Comparison of ENCODE assay signal across 8 mouse cellular contexts in genomic region chr17:23199856-23200255, GRCm38 (mm10). TPM values are rescaled to one million over a fixed set of nuclear protein-coding genes. Genes with fewer than 3 reads are reported as not detected.
DNase-seq lines count a peak whose midpoint lies in the region; ATAC-seq and TF ChIP-seq lines count a peak whose summit lies in the region.
"Not testable (repeated sequence)": the region's sequence is repeated elsewhere in the genome, so short reads cannot be mapped to it uniquely, and the experiment has no call there.

No protein-coding gene starts in this region.

- in situ Hi-C loops in CH12.LX (cut with MboI; ENCODE audit: low pct_ligation_motif_present, low pct_unique_long_range_greater_than_20kb, low sequenced_read_pairs): loop anchor here (25.0 kb wide), 1 partner anchor 338 kb away; the partner anchor contains the start of gene Zfp945

- not testable (repeated sequence) for DNase-seq in CH12.LX (ENCODE audit: extremely low read depth)
- DNase-seq in ZHBTc4 (ENCODE audit: low read depth, low spot score): peak; percentile 43
- peak; percentile 12 for DNase-seq in forelimb bud, embryonic 11.5 days (ENCODE audit: low read depth, low spot score)
- peak; percentile 67 for DNase-seq in induced T-regulatory cell, adult 2 months (ENCODE audit: low read depth)
- DNase-seq in limb, embryonic 11.5 days (ENCODE audit: low spot score): peak; percentile 31
- peak; percentile 11 for DNase-seq in mesoderm, embryonic 11.5 days (ENCODE audit: low read depth, low spot score)
- DNase-seq in thymus, adult 2 months: peak; percentile 8

- TF ChIP-seq POLR2A in CH12.LX (IDR thresholded peaks at IDR 0.05; ENCODE audit: low read depth, low read length); thymus, adult 2 months (IDR thresholded peaks at IDR 0.05; ENCODE audit: control insufficient read depth, extremely low read depth, insufficient read depth, low read length, poor library complexity): not testable (repeated sequence)

- not testable (repeated sequence) for H3K9me3 ChIP-seq in CH12.LX (replicated peaks; ENCODE audit: low read length); limb, embryonic 11.5 days (ENCODE audit: control insufficient read depth, low read length)

- not testable (repeated sequence) for H3K27ac ChIP-seq in CH12.LX (ENCODE audit: insufficient read depth, low read depth); limb, embryonic 11.5 days (replicated peaks; ENCODE audit: low read depth, low read length); thymus, adult 2 months (ENCODE audit: control insufficient read depth, insufficient read depth, low read length)

- dilution Hi-C loops in CH12.LX (cut with MboI; ENCODE audit: extremely low pct_ligation_motif_present, extremely low pct_unique_long_range_greater_than_20kb, low sequenced_read_pairs): not testable (repeated sequence)

- H3K4me2 ChIP-seq in CH12.LX (ENCODE audit: insufficient read depth, low read depth, poor library complexity, severe bottlenecking); limb, embryonic 11.5 days (ENCODE audit: low read depth, severe bottlenecking): not testable (repeated sequence)

- H3K36me3 ChIP-seq in CH12.LX (replicated peaks in 1 of 2; ENCODE audit: control insufficient read depth in 1 of 2, insufficient read depth in 1 of 2, low read length in 1 of 2); limb, embryonic 11.5 days (ENCODE audit: control insufficient read depth, insufficient read depth, low read length); thymus, adult 2 months (ENCODE audit: control insufficient read depth, insufficient read depth, low read length): not testable (repeated sequence)

- TF ChIP-seq EP300 in CH12.LX (IDR thresholded peaks at IDR 0.05; ENCODE audit: low read length): not testable (repeated sequence)

- TF ChIP-seq CTCF in CH12.LX (conservative IDR thresholded peaks at IDR 0.05 in 1 of 2, IDR thresholded peaks at IDR 0.05 in 1 of 2; ENCODE audit: low read depth in 2 of 2, low read length in 2 of 2): peak; percentile 17 to 58; a peak in 3 of 4 replicates
- TF ChIP-seq CTCF in thymus, adult 2 months (IDR thresholded peaks at IDR 0.05; ENCODE audit: borderline replicate concordance, control insufficient read depth, extremely low read depth, insufficient read depth, low read length, poor library complexity): not testable (repeated sequence)

- not testable (repeated sequence) for H3K79me2 ChIP-seq in CH12.LX (replicated peaks; ENCODE audit: control insufficient read depth, extremely low read depth, insufficient read depth, poor library complexity, severe bottlenecking)

- peak; percentile 52 for TF ChIP-seq RAD21 in CH12.LX (IDR thresholded peaks at IDR 0.05; ENCODE audit: low read depth, low read length)

- H3K4me1 ChIP-seq in CH12.LX (ENCODE audit: control insufficient read depth in 1 of 2, insufficient read depth in 2 of 2); limb, embryonic 11.5 days (ENCODE audit: control insufficient read depth, insufficient read depth, low read length); thymus, adult 2 months (replicated peaks; ENCODE audit: control insufficient read depth, insufficient read depth, low read length): not testable (repeated sequence)

- not testable (repeated sequence) for H3K27me3 ChIP-seq in CH12.LX (replicated peaks); limb, embryonic 11.5 days (ENCODE audit: control insufficient read depth, insufficient read depth, low read length); thymus, adult 2 months (ENCODE audit: control insufficient read depth, insufficient read depth, low read length)

- not testable (repeated sequence) for H3K9ac ChIP-seq in CH12.LX (ENCODE audit: insufficient read depth, low read depth); limb, embryonic 11.5 days (ENCODE audit: low read length)

- 2% methylated on average over 1 of the region's 1 CpGs for WGBS in limb, embryonic 11.5 days
- WGBS in thymus, adult 2 months: 0% methylated on average over 1 of the region's 1 CpGs

- not testable (repeated sequence) for H3K4me3 ChIP-seq in CH12.LX (replicated peaks in 1 of 3; ENCODE audit: low read depth in 2 of 3, low read length in 2 of 3, poor library complexity in 1 of 3); limb, embryonic 11.5 days (ENCODE audit: low read depth, low read length); thymus, adult 2 months (ENCODE audit: control insufficient read depth, insufficient read depth, low read length)

- peak; percentile 96 for ATAC-seq in common myeloid progenitor, adult 5-6 weeks (replicated peaks; ENCODE audit: low read depth, poor library complexity, severe bottlenecking)
- not testable (repeated sequence) for ATAC-seq in limb, embryonic 11.5 days (ENCODE audit: insufficient number of reproducible peaks, low FRiP score, low TSS enrichment, low read depth)

TF ChIP-seq in CH12.LX, 34 proteins besides CTCF, POLR2A, EP300 and RAD21:
- TF ChIP-seq SMC3 (IDR thresholded peaks at IDR 0.05; ENCODE audit: low read depth, low read length): peak; percentile 47

RNA-seq across cellular contexts. Expression of gene Zfp40, which starts 6.8 kb away (rescaled TPM):
- total RNA-seq in CH12.LX (2012; rRNA removed) (3.3 and 4.7 TPM in 2 replicates), CH12.LX (2014; rRNA removed) (7.0 and 8.3 TPM in 2 replicates)
- 4.2 and 4.4 TPM in 2 replicates for polyA plus RNA-seq in CH12.LX (2012; ENCODE audit: insufficient read length, low read depth)
- total RNA-seq in common myeloid progenitor, adult 5-6 weeks (2017): 17.0 and 17.5 TPM in 2 replicates
- 12.6 and 13.1 TPM in 2 replicates for polyA plus RNA-seq in limb, embryonic 11.5 days (2014; fragmentation: Nextera tagmentation; extraction: Ambion mirVana)
- 1.5 and 2.1 TPM in 2 replicates for polyA plus RNA-seq in thymus, adult 2 months (2012; rRNA removed)
